Mouse (Mus musculus): ENCODE measurements at regions not wholly inside any gene's neighbourhood (a gene's known extent, or its start where the extent isn't known, plus 50 kb on each side); places are given as distances from the start of the nearest gene placed in this dataset.

DNA sequence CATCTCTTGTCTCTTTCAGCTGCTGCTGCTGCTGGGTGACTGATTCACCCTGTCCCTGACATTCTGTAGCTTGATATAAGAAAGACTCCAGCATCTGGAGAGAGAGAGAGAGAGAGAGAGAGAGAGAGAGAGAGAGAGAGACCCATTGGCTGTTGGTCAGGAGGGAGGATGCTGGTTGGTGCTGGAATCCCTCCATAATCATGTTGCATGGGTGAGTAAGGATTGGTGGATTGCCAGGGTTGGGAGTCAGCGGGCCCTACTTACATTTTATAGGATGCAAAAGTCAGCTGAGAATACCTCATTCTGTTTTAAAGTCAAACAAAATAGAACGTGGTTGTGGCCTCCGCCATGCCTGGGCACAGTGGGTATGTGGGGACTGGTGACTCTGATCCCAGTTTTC is 174.5 kb upstream of the Tut7 start:
- WGBS = 87% methylated on average over 3 of the region's 3 CpGs

DNA sequence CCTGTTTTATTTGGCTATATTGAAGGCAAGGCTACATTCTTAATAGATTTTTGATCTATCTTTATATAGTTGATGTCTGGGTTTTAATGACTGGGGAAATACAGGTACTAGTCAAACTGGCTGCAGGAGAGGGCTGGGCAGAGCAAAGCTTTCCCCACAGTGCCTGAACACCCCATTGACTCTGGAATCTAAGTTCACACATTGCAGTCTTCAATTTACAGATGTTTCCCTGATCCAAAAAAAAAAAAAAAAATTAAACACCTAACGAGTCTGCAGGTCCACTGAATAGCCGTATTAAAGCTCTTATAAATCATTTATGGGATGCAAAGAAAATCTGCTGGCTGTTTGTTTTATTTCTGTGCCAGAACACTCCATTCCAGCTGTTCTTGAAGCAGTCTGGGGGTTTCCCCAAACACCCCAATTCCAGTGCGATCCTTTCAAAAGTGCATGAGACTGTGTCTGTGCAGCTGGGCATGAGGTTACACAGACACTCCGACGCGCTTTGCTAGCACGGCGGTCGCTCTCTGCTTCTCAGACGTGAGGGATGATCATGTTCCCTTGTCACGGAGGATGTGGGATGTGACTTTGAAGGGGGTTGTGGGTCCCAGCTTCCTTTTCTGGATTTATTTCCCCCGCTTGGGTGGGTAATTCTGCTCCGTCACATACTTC is 173.3 kb upstream of the Tut7 start:
- H3K4me3 ChIP-seq = no peak overlapping the region
- no peaks in the 10 kb centered on the region for H3K27me3 ChIP-seq (ENCODE audit: control insufficient read depth, insufficient read depth, low read length)
- no peaks in the 10 kb centered on the region for H3K79me2 ChIP-seq (replicated peaks; ENCODE audit: control insufficient read depth, insufficient read depth, low read length)
- no peaks in the 10 kb centered on the region for H3K4me1 ChIP-seq (ENCODE audit: control insufficient read depth, insufficient read depth, low read length)
- TF ChIP-seq POLR2A (IDR thresholded peaks at IDR 0.05; ENCODE audit: insufficient read depth, low read depth, low read length) = no peak
- no peak for TF ChIP-seq EP300 (IDR thresholded peaks at IDR 0.05; ENCODE audit: insufficient read depth, low read depth, low read length)
- TF ChIP-seq CTCF (IDR thresholded peaks at IDR 0.05) = no peak
- H3K36me3 ChIP-seq (ENCODE audit: control insufficient read depth, insufficient read depth, low read length) = no peaks in the 10 kb centered on the region
- 89% methylated on average over 13 of the region's 13 CpGs for WGBS
- DNase-seq = no peak
- H3K9ac ChIP-seq (ENCODE audit: low read depth, low read length) = no peak overlapping the region
- no peak overlapping the region for H3K27ac ChIP-seq
- intact Hi-C loops (cut with DNase I) = no loop called here

More for the DNA sequence above, 174.5 kb upstream of the Tut7 start:
- H3K27me3 ChIP-seq (ENCODE audit: control insufficient read depth, insufficient read depth, low read length) = no peaks in the 10 kb centered on the region
- DNase-seq = no peak
- no peak overlapping the region for H3K27ac ChIP-seq
- H3K9ac ChIP-seq (ENCODE audit: low read depth, low read length) = no peak overlapping the region
- no peak for TF ChIP-seq CTCF (IDR thresholded peaks at IDR 0.05)
- no peak for TF ChIP-seq EP300 (IDR thresholded peaks at IDR 0.05; ENCODE audit: insufficient read depth, low read depth, low read length)
- no peak for TF ChIP-seq POLR2A (IDR thresholded peaks at IDR 0.05; ENCODE audit: insufficient read depth, low read depth, low read length)
- intact Hi-C loops (cut with DNase I) = no loop called here
- no peaks in the 10 kb centered on the region for H3K79me2 ChIP-seq (replicated peaks; ENCODE audit: control insufficient read depth, insufficient read depth, low read length)
- no peaks in the 10 kb centered on the region for H3K36me3 ChIP-seq (ENCODE audit: control insufficient read depth, insufficient read depth, low read length)
- no peak overlapping the region for H3K4me3 ChIP-seq
- H3K4me1 ChIP-seq (ENCODE audit: control insufficient read depth, insufficient read depth, low read length) = no peaks in the 10 kb centered on the region

GRCm38 (mm10) chr13:59992780-59993501 is 170.0 kb upstream of the Tut7 start:
- 44% methylated on average over 11 of the region's 11 CpGs for WGBS
- intact Hi-C loops (cut with DNase I) = no loop called here
- no peaks in the 10 kb centered on the region for H3K4me1 ChIP-seq (ENCODE audit: control insufficient read depth, insufficient read depth, low read length)
- H3K9ac ChIP-seq (ENCODE audit: low read depth, low read length) = no peak overlapping the region
- H3K27me3 ChIP-seq (ENCODE audit: control insufficient read depth, insufficient read depth, low read length) = no peaks in the 10 kb centered on the region; the same call in 1 of the 2 replicates
- peak in 1 of 2 experiments; percentile 21 for DNase-seq
- no peak for TF ChIP-seq POLR2A (IDR thresholded peaks at IDR 0.05; ENCODE audit: insufficient read depth, low read depth, low read length)
- TF ChIP-seq CTCF (IDR thresholded peaks at IDR 0.05) = no peak
- no peaks in the 10 kb centered on the region for H3K36me3 ChIP-seq (ENCODE audit: control insufficient read depth, insufficient read depth, low read length)
- no peak overlapping the region for H3K4me3 ChIP-seq
- H3K79me2 ChIP-seq (replicated peaks; ENCODE audit: control insufficient read depth, insufficient read depth, low read length) = no peaks in the 10 kb centered on the region
- H3K27ac ChIP-seq = no peak overlapping the region

DNA sequence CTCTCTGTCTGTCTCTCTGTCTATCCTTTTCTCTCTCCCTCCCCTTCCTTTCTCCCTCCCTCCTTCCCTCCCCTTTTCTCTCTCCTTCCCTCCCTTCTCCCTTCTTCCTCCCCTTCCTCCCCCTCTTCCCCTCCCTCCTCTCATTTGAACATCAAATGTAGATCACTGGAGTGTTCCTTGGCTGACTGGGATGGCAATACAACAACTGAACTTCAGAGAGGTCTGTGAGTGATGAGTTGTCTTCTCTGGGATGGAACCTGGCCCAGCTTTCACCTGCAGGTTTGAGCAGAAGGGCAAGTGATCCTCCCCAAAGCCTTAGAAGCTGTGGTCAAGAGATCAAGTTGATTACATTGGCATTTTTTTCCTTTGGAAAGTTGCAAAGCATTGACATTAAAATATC is 169.4 kb upstream of the Tut7 start:
- intact Hi-C loops (cut with DNase I) = no loop called here
- no peak overlapping the region for H3K27ac ChIP-seq
- H3K4me3 ChIP-seq = no peak overlapping the region
- H3K27me3 ChIP-seq (ENCODE audit: control insufficient read depth, insufficient read depth, low read length) = no peaks in the 10 kb centered on the region; the same call in 1 of the 2 replicates
- DNase-seq = no peak
- H3K4me1 ChIP-seq (ENCODE audit: control insufficient read depth, insufficient read depth, low read length) = no peaks in the 10 kb centered on the region
- H3K79me2 ChIP-seq (replicated peaks; ENCODE audit: control insufficient read depth, insufficient read depth, low read length) = no peaks in the 10 kb centered on the region
- TF ChIP-seq CTCF (IDR thresholded peaks at IDR 0.05) = no peak
- TF ChIP-seq EP300 (IDR thresholded peaks at IDR 0.05; ENCODE audit: insufficient read depth, low read depth, low read length) = no peak
- TF ChIP-seq POLR2A (IDR thresholded peaks at IDR 0.05; ENCODE audit: insufficient read depth, low read depth, low read length) = no peak
- H3K9ac ChIP-seq (ENCODE audit: low read depth, low read length) = no peak overlapping the region
- no peaks in the 10 kb centered on the region for H3K36me3 ChIP-seq (ENCODE audit: control insufficient read depth, insufficient read depth, low read length)

DNA sequence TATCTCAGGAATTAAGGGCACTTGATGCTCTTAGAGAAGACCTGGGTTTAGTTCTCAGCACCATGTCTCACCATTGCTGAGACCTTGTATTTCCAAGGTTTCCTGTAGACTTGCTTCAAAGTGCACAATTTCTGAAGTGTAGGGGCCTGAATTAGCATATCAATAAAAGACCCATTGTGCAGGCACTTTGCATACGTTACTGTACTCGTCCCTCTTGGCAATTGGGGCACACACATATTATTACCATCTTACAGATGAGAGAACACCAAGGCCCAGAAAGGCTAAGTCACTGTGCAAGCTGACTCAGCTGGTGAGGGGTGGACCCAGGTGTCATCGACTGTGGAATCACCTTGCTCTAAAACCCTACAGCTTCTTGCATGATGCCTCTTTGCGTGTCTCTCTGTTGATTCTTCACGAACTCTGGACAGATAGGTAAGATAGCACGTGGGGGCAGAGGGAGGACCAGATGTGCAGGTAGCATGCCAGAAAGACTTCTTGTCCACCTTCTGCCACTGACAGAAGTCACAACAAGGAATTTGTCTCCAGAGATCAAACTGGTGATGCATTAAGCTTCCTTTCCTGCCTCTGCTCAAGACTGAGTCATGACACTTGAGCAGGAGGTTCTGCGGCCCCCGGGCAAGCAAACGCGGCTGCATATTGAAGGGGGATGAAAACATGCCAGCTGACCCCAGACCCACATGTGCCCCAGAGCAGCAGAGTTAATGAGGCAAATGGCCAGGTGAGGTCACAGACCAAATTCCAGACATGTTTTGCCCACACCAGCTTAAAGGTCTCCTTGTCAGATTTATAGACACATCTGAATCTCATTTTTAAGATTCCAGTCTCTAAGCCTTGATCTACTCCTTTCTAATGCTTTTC is 167.7 kb upstream of the Tut7 start:
- no peaks in the 10 kb centered on the region; the same call in 1 of the 2 replicates for H3K27me3 ChIP-seq (ENCODE audit: control insufficient read depth, insufficient read depth, low read length)
- no peak overlapping the region for H3K9ac ChIP-seq (ENCODE audit: low read depth, low read length)
- no peak overlapping the region for H3K4me3 ChIP-seq
- TF ChIP-seq EP300 (IDR thresholded peaks at IDR 0.05; ENCODE audit: insufficient read depth, low read depth, low read length) = no peak
- no peak for TF ChIP-seq CTCF (IDR thresholded peaks at IDR 0.05)
- TF ChIP-seq POLR2A (IDR thresholded peaks at IDR 0.05; ENCODE audit: insufficient read depth, low read depth, low read length) = no peak
- H3K4me1 ChIP-seq (ENCODE audit: control insufficient read depth, insufficient read depth, low read length) = no peaks in the 10 kb centered on the region
- no peak overlapping the region for H3K27ac ChIP-seq
- no peaks in the 10 kb centered on the region for H3K79me2 ChIP-seq (replicated peaks; ENCODE audit: control insufficient read depth, insufficient read depth, low read length)
- DNase-seq = no peak
- WGBS = 82% methylated on average over 10 of the region's 10 CpGs
- intact Hi-C loops (cut with DNase I) = no loop called here
- no peaks in the 10 kb centered on the region for H3K36me3 ChIP-seq (ENCODE audit: control insufficient read depth, insufficient read depth, low read length)

All from heart, adult 2 months (tissue).